Mouse (Mus musculus) A20 (cell line): ENCODE data around the gene Ruvbl2.

Experiments used
- DNase-seq: peaks from one replicate; pipeline ENCODE4 v3.0.0-alpha.2; 2011; ENCODE audit warnings: low read depth, low spot score

Ruvbl2 gene

DNA sequence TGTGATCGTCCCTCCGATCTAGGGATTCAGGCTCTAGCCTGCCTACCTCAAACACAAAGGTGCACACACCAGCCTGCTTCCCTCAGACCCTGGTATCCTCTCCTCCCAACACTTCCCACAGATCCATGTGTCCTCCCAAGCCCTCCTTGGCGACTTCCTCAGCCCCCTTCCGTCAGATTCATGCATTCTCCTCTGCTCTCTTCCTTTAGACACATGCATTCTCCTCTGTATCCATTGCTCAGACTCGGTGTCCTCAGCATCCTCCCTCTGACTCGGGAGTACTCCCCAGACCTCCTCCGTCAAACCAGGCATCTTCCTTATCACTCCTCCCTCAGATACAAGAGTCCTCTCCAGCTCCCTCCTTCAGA, 4.1 kb downstream of the Ruvbl2 start:
- DNase-seq = no peak

DNA sequence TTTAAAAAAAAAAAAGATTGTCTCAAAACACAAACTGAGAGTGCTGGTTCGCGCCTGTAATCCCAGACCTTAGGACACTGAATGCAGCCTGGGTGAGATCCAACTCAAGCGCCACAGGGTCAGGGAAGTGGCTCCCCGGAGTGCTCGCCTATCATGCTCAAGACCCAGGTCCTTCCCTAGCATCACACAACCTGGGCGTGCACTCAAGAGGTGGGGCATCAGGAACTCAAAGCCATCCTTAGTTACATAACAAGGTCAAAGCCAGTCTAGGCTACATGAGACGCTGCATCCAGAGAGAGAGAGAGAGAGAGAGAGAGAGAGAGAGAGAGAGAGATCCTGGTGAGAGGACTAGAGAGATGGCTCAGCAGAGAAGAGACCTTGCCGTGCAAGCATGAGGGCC, 11.3 kb downstream of the Ruvbl2 start:
- DNase-seq = no peak

DNA sequence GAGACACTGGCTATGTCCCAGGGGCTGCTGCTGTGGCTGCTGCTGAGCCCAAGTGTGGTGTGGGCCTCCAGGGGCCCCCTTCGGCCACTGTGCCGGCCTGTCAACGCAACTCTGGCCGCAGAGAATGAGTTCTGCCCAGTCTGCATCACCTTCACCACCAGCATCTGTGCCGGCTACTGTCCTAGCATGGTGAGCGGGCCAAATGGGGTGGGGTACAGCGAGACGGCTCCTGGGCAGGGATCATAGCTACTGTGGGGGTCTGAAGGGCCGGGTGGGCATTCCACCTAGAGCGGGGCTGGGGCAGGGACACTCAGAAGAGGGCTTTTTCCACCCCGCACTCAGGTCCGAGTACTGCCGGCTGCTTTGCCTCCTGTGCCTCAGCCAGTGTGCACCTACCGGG, 16.7 kb downstream of the Ruvbl2 start:
- DNase-seq = no peak

DNA sequence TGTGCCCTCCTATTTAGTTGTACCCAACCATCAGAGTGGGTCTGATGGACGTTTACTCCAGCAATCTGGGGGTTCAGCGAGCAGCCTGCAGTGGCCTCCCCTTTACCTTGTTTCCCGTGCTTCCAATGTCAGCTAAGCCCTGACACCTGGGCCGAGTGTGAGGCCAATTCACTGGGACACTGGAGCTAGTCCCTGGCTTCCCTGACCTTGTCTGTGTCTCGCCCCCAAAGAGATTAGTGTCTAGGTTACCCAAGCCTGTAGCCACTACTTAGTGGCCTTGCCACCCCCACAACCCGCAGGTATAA, 17.3 kb downstream of the Ruvbl2 start, which contains the start of gene Lhb:
Gene Lhb, plus strand, starts transcription at position 206 of the 305 bp plus-strand sequence.
- DNase-seq = no peak

DNA sequence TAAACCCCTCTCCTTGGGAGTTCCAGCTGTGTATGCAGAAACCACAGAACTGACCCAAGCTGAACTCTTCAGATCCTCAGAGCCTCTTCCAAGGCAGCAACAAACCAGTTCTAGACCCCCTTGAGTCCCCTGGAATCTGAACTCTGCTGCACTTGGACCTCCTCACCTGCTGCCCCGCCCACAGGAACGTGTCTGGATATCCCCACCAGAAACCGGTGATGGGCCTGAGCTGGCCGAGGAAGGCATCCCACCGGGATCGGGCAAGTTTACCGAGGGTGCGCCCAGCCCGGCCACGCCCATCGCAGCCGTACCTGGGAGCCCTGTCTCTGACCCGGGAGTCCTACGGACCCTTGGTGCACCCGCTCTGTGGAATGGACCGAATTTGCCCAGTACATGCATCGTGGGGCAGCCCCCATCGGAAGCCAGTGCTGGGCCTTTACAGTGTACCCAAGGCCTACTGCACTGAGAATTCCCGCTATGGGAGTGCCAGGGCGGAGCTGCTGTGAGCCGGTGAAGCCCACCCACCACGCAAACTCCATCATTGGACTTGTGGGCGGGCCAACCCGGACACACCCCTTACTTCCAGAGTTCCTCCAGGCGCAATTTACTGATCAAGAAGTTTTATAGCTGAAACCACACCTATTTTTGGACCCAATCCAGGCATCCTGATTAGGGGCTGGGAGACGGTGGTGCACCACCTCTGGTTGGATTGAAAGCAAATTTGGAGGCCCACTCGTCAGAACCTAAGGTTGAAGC, 17.9 kb downstream of the Ruvbl2 start:
- DNase-seq = no peak

DNA sequence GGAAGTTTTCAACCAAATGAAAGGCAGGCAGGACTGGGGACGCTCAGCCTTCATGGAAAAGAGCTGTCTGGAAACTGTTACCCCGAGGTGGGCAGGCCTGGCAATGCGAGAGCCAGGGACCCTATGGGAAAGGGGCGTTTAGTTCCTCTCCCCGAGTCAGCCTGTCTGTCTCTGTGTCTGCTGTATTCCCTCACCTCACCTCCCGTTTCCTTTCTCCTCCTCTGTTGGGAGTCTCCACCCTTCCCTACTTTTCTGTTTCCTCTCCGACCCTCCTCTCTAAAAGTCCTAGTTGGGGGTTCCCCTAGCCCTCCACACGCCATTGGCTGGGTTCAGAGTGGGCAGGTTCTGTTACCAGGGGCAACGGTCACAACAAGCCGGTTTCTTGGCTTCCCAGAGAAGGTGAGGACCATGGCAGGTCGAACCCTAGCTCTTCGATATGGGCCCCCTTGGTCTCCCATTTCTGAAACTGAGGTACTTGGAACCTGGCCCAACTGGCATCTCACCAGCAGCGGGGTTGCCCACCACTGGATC, 19.9 kb downstream of the Ruvbl2 start:
- DNase-seq = no peak

DNA sequence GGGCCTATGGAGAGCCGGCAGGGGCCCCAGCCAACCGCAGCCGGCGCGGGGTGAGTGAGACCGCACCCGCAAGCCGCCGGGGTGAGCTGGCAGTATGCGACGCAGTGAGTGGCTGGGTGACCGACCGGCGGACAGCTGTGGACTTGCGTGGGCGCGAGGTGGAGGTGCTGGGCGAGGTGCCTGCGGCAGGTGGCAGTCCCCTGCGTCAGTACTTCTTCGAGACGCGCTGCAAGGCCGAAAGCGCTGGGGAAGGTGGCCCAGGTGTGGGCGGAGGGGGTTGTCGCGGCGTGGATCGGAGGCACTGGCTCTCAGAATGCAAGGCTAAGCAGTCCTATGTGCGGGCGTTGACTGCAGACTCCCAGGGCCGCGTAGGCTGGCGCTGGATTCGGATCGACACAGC, 22.3 kb downstream of the Ruvbl2 start:
- no peak for DNase-seq

DNA sequence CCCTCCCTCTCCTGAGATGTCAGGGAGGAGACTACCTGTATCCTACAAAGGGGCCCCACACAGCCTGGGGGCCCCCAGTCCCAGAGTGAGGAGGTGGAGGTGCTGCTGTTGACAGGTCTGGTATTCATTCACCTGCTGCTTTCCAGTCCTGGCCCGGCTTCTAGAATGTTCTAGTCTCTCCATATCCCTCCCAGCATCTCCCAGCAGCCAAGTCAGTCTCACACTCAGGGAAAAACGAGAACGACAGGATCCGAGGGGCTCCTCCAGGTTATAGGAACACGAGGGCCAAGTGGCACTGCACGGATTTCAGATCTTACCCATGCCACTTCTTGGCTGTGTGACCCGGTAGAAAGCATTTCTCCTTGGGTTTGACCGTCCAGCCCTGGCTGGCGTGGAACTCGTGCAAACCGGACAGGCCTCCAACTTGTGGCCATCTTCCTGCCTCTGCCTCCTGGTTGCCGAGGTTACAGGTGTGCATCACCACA, 23.1 kb downstream of the Ruvbl2 start:
- DNase-seq = no peak

DNA sequence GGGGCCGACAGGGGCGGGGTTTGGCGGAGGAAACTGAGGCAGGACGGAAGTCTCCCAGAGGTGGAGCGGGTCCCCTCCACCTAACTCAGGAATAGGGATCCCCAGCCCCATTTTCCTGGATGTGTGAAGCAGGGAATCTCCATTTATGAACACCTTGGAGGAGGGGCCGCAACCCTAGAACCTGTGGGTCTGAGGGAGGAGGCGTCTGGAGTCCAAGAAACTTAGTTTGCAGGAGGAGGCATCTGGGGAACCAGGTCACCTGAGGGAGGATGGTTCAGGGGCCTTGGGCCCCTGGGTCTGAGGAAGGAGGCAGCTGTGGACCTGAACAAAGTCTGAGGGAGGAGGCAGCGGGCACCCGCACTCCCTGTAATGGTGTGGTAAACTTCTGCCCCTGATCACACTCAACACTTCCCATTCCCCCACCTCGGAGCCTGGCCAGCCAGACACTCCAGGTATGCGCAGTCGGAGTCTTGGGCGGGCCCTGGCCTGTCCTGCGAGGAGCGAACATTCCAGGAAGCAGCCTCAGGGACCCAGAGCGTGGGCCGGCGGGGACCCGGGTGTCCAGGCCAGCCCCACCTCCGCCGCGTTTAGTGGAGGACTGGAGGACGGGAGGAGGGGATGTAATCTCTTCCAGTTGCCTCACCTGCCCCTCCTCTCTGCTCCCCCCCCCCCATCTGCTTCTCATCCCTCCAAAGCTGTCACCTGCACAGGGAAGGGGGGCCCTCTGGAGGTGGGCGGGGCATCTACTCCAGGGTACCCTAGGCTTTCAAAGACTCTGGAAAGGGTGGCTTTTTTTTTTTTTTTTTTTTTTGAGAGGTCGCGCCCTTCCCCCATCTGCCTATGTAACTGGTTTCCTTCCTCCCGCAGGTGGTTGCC, 23.8 kb downstream of the Ruvbl2 start:
- DNase-seq = no peak

DNA sequence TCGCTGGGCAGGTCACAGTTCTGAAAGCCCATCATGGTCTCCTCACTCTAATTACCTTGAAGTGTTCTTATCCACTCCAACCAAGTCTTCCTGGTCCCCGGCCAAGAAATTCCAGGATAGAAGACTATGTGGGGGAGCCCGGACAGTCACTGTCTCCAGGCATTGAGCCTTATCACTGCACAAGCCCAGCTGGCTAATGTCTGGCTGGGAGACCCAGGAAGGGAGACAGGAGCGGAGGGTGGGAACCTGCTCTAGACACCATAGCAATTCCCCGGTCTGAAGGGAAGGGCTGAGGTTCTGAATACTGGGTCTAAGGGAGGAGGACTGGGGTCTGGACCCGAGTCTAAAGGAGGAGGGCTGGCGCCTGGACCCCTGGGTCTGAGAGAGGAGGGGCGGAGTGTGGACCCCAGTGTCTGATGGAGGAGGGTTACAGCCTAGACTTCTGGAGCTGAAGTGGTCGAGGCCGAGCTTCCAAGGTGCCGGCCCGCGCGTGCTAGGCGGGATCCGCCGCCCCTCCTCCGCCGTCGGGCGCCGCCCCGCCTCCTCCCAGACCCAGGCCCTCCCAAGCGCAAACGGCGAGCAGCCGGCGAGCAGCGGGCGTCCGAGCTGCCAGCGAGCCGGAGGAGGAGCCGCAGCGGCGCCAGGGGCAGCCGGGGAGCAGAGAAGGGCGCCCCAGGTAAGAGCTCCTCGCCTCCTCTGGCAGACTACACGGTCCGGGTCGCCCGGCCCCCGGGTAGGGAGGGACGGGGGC, 24.6 kb downstream of the Ruvbl2 start, which contains the start of gene Ntf5:
Gene Ntf5, plus strand, starts transcription at position 583 of the 751 bp plus-strand sequence.
- DNase-seq = peak; percentile 63

DNA sequence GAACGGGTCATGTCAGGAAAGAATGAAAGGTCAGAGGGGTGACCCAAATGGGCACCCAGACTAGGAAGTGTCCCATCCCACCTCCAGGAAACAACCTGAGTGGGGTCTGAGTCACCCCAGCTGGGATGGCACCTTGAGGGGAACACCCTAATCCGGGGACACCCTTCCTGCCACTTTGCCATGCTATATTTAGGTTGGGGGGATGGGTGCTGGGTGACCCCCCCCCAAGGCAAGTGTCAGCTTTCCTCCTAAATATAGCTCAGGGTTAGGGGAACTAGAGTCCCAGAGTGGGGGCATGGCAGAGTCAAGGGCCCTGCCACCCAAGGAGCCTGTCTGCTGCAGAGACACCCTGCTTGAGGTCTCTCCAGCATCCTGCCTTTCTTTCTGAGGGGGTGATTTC, 25.5 kb downstream of the Ruvbl2 start:
- DNase-seq = no peak

DNA sequence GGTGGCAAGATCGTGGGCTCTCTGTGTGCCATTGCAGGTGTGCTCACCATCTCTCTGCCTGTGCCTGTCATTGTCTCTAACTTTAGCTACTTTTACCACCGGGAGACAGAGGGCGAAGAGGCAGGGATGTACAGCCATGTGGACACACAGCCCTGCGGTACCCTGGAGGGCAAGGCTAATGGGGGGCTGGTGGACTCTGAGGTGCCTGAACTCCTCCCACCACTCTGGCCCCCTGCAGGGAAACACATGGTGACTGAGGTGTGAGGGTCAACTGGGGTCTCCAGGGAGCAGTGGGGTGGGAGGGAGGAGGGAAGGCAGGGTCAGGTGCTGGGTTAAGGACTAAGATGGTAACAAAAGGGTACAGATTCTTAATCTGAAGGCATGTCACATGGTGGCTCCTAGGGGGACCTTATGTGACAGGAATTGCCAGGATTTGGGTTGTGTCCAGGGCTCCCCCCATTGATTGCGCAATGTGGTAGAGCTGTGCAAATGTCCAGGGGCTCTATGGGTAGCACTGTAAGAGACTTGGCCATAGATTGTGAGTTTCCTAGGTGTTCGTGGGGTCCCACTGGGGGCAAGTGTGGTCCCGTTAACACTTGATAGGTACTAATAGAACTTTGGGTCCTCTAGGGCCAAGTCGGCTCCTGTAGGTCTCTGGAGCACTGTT, 28.3 kb downstream of the Ruvbl2 start:
- DNase-seq = no peak

DNA sequence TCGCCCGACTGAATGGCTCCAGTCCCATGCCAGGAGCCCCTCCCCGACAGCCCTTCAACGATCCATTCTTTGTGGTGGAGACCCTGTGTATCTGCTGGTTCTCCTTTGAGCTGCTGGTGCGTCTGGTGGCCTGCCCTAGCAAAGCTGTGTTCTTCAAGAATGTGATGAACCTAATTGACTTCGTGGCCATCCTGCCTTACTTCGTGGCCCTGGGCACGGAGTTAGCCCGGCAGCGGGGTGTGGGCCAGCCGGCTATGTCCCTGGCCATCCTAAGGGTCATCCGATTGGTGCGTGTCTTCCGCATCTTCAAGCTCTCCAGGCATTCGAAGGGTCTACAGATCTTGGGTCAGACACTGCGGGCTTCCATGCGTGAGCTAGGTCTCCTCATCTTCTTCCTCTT, 28.9 kb downstream of the Ruvbl2 start:
- no peak for DNase-seq

DNA sequence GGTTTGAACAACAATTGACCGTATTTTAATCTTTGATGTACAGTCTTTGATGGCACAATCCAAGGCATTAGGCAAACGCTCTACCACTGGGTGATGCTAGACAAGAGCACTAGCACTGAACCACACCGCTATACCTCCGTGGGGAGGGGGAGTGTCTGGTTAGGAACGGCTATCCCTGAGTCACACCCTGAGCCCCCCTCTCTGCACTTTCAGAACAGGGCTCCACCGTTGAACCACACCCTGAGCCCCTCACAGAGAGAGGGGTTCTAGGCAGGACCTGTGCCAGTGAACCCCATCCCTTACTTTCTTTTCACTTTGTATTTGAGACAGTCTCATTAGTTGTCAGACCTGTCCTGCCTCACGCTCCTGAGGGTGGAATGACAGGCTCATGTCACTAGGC, 29.5 kb downstream of the Ruvbl2 start:
- no peak for DNase-seq

DNA sequence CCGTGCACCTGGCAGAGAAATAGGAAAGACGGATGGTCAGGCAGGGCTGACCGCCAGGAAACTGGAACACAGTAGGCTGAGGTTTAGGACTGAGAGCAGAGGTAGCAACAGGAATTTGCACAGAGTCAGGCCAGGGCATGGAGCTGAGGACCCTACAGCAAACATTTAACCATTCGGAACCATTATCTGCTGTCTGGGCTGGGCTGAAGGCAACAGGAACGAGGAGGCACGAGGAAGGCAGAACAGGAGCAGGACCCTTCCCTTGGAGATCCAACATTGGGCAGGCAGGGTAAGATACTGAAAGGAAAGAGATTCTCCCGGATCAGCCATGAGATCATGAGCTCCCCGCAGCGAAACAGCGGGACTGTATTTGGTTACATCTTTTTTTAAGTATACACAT, 30.1 kb downstream of the Ruvbl2 start:
- DNase-seq = no peak

DNA sequence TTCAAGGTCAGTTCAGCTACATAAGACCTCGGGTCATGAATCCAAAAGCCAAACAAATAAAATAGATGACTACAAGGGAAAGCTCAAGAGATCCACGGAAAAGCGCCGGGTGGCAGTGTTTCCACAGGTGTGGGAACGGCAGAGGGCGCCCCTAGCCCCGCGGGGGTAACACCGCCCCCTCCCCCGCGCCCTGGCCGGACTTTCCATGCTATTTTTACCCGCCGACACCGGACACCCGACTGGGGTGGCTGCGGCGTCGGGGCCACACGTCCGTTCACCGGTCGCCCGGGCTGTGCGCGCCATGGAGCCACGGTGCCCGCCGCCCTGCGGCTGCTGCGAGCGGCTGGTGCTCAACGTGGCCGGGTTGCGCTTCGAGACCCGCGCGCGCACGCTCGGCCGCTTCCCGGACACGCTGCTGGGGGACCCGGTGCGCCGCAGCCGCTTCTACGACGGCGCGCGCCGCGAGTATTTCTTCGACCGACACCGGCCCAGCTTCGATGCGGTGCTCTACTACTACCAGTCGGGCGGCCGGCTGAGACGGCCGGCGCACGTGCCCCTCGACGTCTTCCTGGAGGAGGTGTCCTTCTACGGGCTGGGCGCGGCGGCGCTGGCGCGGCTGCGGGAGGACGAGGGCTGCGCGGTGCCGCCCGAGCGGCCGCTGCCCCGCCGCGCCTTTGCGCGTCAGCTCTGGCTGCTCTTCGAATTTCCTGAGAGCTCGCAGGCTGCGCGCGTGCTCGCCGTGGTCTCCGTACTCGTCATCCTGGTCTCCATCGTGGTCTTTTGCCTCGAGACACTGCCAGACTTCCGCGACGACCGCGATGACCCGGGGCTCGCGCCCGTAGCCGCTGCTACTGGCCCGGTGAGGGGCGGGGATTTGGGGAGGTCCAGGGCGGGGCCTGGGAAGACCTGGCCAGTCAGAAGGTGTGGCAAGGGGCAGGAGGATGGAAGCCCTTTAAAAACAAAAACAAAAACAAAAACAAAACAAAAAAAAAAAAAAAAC, 31.4 kb downstream of the Ruvbl2 start:
- no peak for DNase-seq

DNA sequence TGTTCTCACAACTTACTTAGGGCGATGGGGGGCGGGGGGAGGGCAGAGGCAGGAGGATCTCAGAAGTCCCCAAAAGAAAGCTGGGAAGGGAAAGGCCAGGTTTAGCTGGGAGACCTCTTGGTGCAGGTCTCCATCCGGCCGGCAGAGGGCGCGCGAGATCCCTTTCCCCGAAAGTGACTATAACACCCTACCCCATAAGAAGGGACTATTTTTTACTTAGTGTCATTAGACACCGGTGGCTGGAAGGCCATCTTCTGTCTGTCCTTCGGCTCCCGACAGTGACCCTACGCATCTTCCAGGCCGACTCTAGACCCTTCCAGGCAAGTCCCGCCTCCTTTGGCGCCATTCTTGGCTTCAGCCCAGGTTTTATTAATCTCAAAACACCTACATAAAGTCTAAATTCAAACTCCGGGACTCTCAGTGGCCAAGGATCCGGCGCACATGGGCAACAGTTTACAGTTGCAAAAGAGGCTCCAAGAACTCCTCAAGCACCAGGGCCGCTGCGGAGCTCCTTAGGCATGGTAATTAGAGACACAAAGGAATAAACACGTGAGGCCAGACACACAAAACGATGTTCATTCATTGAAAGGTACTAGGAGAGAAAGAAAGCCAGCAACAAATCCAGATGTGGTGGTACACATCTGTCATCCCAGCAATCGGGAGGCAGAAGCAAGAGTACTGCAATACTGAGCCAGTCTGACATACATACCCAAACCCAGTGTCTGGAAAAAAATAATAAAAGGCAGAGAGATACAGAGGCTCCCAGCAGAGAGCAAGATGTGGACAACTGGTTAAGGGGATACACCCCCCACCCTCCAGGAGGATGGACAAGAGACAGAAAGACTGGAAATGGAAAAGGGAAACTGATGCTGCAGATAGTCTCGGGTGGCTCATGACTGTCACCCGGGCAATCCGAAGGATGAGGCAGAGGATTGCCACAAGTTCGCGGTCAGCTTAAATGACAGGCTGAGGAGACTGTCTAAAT, 32.5 kb downstream of the Ruvbl2 start, which contains the start of gene Kcna7:
Gene Kcna7, plus strand, starts transcription at position 563 of the 985 bp plus-strand sequence.
- DNase-seq = peak; percentile 74

DNA sequence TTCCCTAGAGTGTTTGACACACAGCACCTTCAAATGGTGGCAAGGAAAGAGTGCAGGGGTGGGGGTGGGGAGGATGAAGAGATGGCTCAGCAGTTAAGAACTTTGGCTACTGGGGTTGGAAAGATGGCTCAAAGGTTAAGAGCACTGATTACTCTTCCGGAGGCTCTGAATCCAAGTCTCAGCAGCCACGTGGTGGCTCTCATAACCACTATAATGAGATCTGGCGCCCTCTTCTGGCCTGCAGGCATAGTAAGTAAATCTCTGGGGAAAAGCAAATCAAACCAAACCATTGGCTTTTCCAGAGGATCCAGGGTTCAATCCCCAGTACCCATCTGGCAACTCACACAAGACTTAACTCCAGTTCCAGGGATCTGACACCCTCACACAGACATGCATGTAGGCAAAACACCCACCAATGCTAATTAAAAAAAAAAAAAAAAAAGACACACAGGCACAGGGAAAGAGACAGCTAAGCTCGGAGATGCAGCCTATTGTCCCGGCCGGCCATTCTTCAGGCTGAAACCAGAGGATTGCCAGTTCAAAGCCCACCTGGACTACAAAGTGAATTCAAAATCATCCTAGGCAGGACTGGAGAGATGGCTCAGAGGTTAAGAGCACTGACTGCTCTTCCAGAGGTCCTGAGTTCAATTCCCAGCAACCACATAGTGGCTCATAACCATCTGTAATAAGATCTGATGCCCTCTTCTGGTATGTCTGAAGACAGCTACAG, 34.2 kb downstream of the Ruvbl2 start:
- DNase-seq = peak; percentile 84
